Mouse (Mus musculus): Measurements from ENCODE around the gene Filip1l. TPM values are rescaled to one million over a fixed set of nuclear protein-coding genes. Genes with fewer than 3 reads are reported as not detected.

The Filip1l gene
- polyA plus RNA-seq (2016; fragmentation: Nextera tagmentation; extraction: Ambion mirVana): 25.5 and 30.4 TPM in 2 replicates

DNA sequence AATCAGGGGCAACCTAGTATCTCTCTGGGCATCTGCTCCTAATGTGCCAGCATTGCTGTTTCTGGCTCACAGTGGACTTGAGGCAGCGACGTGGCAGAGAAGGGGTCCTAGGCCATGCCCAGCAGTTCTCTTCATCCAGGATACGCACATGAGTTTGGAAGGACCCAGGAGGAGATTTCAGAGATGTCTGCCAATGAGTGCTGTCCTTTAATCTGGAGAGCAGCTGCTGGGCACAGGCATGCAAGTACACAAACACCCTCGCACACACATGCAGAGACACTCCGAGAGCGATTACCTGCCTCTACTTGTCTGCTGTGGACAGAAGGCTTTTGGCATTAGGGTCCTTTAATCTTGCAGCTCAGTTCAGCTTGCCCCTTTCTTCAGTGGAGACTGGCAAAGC, at the start of gene Filip1l:
TSS of gene Filip1l (plus strand) at position 343 of the 400 bp plus-strand sequence.
- Histone ChIP-seq H3K4me2 (no peak within 1 kb of the TSS), H3K9ac (replicated peaks) (no peak within 1 kb of the TSS), H3K36me3 (no peaks in the 10 kb centered on the region), H3K27ac (peak within 1 kb of the TSS; percentile 41; the same call in 1 of the 2 replicates), H3K9me3 (no peaks in the 10 kb centered on the region), H3K27me3 (no peaks in the 10 kb centered on the region), H3K4me3 (replicated peaks) (no peak within 1 kb of the TSS), H3K4me1 (replicated peaks) (peaks cover 28% of the 10 kb centered on the region)
- ATAC-seq (ENCODE audit: insufficient number of reproducible peaks, insufficient read depth, low FRiP score, low TSS enrichment, low read depth): no peak
- WGBS: 75% methylated on average over 6 of the region's 6 CpGs

DNA sequence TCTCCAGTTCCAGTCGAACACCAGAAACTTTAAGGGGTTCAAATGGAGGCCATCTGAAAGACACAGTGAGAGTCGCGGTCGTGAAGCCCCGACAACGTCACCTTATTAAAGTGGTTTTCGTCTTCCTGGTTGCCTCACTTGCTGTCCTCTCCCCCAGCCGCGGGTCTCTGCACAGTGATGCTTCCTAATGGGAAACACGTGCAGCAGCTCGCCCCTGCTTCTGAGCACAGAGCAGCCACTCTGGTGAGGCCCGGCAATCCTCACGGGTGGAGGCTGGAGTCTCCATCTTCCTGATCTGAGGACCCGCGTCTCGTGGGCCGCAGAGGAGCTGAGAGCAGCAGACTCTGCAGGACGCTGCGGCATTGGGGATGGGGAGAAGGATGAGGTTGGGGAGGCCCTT, 49.2 kb upstream of the Filip1l start:
- peak overlapping the region; percentile 26 for H3K4me3 ChIP-seq (replicated peaks)
- H3K4me2 ChIP-seq: peak overlapping the region; percentile 52
- H3K4me1 ChIP-seq (replicated peaks): peaks cover 36% of the 10 kb centered on the region
- WGBS: 14% methylated on average over 19 of the region's 19 CpGs
- H3K27me3 ChIP-seq: peaks cover 10% of the 10 kb centered on the region; the same call in 1 of the 2 replicates
- H3K27ac ChIP-seq: peak overlapping the region; percentile 62; the same call in 1 of the 2 replicates
- peak; percentile 69; the same call in 1 of the 2 replicates for ATAC-seq (ENCODE audit: insufficient number of reproducible peaks, insufficient read depth, low FRiP score, low TSS enrichment, low read depth)
- no peaks in the 10 kb centered on the region for H3K9me3 ChIP-seq
- no peaks in the 10 kb centered on the region for H3K36me3 ChIP-seq
- H3K9ac ChIP-seq (replicated peaks): no peak overlapping the region

DNA sequence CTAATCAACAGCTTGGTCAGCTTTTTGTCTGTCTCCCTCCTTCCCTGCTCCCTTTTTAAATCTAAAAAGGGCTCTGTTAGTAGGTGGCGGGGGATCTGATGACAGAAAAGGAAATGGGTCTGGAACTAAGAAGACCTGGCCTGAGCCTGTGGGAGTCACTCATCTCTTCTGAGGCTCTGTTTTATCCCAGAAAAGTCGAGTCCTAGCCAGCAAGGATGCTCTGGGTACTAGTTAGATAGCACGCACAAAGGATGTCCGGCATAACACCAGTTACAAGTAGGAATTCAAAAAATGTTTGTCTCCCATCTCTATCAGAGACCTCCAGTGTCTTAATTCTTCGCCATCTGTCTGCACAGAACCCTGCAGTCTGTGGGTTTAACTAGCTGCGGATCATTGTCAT, 47.4 kb upstream of the Filip1l start:
- Histone ChIP-seq H3K4me3 (replicated peaks) (no peak overlapping the region), H3K9me3 (no peaks in the 10 kb centered on the region), H3K27ac (no peak overlapping the region), H3K36me3 (no peaks in the 10 kb centered on the region), H3K9ac (replicated peaks) (no peak overlapping the region), H3K27me3 (peaks cover 4% of the 10 kb centered on the region; the same call in 1 of the 2 replicates), H3K4me1 (replicated peaks) (peaks cover 43% of the 10 kb centered on the region), H3K4me2 (no peak overlapping the region)
- no peak for ATAC-seq (ENCODE audit: insufficient number of reproducible peaks, insufficient read depth, low FRiP score, low TSS enrichment, low read depth)
- WGBS: 74% methylated on average over 6 of the region's 6 CpGs

DNA sequence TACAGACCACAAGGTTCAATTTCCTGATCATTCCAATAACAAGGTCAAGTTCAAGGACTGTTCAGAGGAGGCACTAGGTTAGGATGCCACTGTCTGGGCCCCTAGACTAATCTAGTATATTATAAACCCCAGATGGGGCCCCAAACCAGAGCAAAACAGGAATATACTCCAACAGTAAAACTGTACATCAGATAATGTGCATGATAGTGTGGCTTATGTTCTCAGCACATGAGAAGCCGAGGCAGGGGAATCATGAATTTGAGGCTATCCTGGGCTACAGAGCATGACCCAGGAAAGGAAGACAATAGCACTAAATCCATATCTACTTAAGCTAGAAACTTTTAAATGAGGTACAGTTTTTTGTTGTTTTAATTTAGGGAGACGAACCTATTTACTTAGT, 40.8 kb upstream of the Filip1l start:
- 88% methylated on average over 2 of the region's 2 CpGs for WGBS
- H3K9ac ChIP-seq (replicated peaks): no peak overlapping the region
- H3K9me3 ChIP-seq: no peaks in the 10 kb centered on the region
- no peak overlapping the region for H3K4me2 ChIP-seq
- H3K36me3 ChIP-seq: no peaks in the 10 kb centered on the region
- H3K27me3 ChIP-seq: no peaks in the 10 kb centered on the region
- H3K4me1 ChIP-seq (replicated peaks): peaks cover 17% of the 10 kb centered on the region
- H3K4me3 ChIP-seq (replicated peaks): no peak overlapping the region
- ATAC-seq (ENCODE audit: insufficient number of reproducible peaks, insufficient read depth, low FRiP score, low TSS enrichment, low read depth): no peak
- H3K27ac ChIP-seq: no peak overlapping the region

DNA sequence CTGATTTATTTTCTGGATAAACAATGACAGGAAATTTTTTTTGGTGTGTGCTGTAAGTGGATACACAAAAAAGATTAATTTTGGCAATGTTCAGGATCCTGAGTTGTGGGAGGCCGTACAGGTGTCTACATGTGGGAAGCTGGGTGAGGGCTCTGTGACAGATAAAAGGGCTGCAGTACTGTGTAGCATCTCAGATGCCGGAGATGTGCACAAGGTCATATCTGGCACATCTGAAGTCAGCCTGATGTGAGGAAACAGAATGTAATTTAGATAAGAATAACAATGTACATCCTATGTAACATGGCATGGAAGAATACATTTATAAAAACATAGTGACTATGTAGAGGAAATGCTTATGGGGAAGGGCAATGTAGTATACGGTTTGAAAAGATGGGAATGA, 39.4 kb upstream of the Filip1l start:
- Histone ChIP-seq H3K27ac (no peak overlapping the region), H3K4me3 (replicated peaks) (no peak overlapping the region), H3K27me3 (no peaks in the 10 kb centered on the region), H3K4me2 (no peak overlapping the region), H3K9me3 (no peaks in the 10 kb centered on the region), H3K9ac (replicated peaks) (no peak overlapping the region), H3K36me3 (no peaks in the 10 kb centered on the region), H3K4me1 (replicated peaks) (peaks cover 22% of the 10 kb centered on the region)
- no peak for ATAC-seq (ENCODE audit: insufficient number of reproducible peaks, insufficient read depth, low FRiP score, low TSS enrichment, low read depth)
- WGBS: 94% methylated on average over 3 of the region's 3 CpGs

DNA sequence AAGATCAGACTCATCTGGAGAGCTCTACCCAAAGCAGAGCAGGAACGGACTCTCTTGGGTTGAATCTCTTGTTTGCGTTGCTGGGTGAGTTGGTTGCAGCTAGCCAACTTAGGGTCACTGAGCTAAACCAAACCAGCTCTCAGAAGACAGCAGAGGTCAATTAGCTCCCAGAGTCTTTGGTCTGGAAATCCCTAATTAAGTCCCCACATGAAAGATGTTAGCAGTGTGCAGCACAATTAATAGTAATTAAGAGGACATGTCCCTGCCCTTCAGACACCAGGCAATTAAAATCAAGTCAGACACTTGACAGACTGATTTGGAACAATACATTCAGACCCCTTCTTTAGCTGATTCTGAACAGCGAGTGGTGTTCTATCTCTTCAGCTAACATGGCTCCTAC, 38.7 kb upstream of the Filip1l start:
- no peak overlapping the region for H3K9ac ChIP-seq (replicated peaks)
- H3K36me3 ChIP-seq: no peaks in the 10 kb centered on the region
- WGBS: 61% methylated on average over 3 of the region's 3 CpGs
- H3K27me3 ChIP-seq: no peaks in the 10 kb centered on the region
- ATAC-seq (ENCODE audit: insufficient number of reproducible peaks, insufficient read depth, low FRiP score, low TSS enrichment, low read depth): no peak
- no peak overlapping the region for H3K4me3 ChIP-seq (replicated peaks)
- no peak overlapping the region for H3K27ac ChIP-seq
- H3K4me1 ChIP-seq (replicated peaks): peaks cover 17% of the 10 kb centered on the region; the same call in 1 of the 2 replicates
- H3K4me2 ChIP-seq: no peak overlapping the region
- H3K9me3 ChIP-seq: no peaks in the 10 kb centered on the region

DNA sequence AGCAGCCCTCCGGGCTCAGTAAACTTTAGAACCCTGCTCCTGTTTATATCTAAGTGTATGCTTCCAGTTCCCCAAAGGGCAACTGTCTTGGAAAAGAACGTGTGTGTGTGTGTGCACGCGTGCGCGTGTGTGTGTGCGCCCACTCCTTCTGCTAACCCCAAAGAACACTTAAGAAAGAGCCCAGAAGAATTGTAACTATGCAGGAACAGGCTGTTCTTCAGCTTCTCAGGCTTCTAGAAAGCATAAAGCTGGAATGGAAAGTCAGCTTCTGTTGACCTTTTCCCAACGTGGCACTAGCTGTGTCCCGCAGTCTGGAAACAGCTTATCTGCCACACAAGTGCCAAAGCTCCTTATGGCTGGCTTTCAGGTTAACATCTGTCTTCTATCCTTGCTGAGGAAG, 37.9 kb upstream of the Filip1l start:
- Histone ChIP-seq H3K4me2 (no peak overlapping the region), H3K9ac (replicated peaks) (no peak overlapping the region), H3K4me1 (replicated peaks) (peaks cover 13% of the 10 kb centered on the region; the same call in 1 of the 2 replicates), H3K4me3 (replicated peaks) (no peak overlapping the region), H3K36me3 (no peaks in the 10 kb centered on the region), H3K27me3 (no peaks in the 10 kb centered on the region), H3K9me3 (peaks cover 6% of the 10 kb centered on the region; the same call in 1 of the 2 replicates), H3K27ac (no peak overlapping the region)
- no peak for ATAC-seq (ENCODE audit: insufficient number of reproducible peaks, insufficient read depth, low FRiP score, low TSS enrichment, low read depth)
- 88% methylated on average over 9 of the region's 9 CpGs for WGBS

DNA sequence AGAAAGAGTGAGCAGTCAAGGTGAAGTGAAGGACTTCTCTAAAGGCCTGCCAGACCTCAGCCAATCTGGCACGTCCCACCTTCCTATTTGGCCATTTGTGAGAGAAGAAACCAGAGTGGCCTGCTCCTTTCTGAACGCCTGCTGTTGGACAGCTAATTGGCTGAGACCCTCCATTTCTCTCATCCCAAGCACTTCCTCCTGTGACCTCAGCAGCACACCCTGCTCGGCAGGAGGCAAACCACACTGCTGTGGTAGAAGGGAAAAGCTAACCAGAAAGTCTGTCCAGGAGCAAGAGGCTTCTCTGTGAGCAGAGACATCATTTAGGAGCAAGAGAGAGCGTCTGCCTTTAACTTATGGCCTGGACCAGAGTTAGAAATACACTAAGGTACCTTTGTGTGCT, 35.8 kb upstream of the Filip1l start:
- WGBS: 68% methylated on average over 4 of the region's 4 CpGs

DNA sequence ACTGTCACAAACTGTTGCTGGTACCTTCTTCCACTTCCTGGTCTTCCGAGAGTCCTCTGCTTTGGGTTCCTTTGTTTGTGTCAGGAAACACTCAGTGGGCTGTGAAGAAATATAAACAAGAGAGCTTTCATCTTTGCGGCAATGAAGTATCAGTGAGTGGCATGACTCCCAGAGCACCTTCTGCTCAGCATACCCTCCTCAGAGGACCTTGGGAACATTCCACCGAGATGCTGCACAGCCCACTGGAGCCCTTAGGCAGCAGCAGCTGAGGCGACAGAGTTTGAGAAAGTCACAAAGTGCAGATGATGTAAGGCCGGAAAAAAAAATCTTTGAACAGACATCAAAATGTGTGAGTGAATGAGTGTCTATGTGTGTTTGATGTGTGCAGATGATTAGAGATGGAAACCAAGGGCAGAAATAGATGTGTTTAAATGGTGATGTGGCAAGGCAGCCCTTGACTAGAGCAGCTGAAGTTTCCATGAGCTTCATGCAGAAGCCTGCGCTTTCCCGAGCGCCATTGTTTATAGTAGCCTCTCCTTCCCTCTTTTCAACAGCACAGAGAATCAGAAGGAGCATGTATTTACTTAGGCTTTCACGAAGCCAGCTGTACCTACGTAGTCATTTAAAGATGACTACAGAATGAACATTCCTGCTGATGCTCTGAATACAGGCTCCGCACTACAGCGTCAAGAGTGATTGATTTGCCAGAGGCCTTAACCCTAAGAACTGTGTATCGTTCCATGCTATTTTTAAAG, 34.8 kb upstream of the Filip1l start:
- ATAC-seq (ENCODE audit: insufficient number of reproducible peaks, insufficient read depth, low FRiP score, low TSS enrichment, low read depth): no peak
- peaks cover 13% of the 10 kb centered on the region; the same call in 1 of the 2 replicates for H3K4me1 ChIP-seq (replicated peaks)
- H3K36me3 ChIP-seq: no peaks in the 10 kb centered on the region
- no peak overlapping the region for H3K4me3 ChIP-seq (replicated peaks)
- peaks cover 14% of the 10 kb centered on the region for H3K9me3 ChIP-seq
- H3K9ac ChIP-seq (replicated peaks): no peak overlapping the region
- H3K27ac ChIP-seq: no peak overlapping the region
- WGBS: 51% methylated on average over 13 of the region's 13 CpGs
- H3K27me3 ChIP-seq: no peaks in the 10 kb centered on the region
- no peak overlapping the region for H3K4me2 ChIP-seq

More for the DNA sequence above, 35.8 kb upstream of the Filip1l start:
- Histone ChIP-seq H3K4me1 (replicated peaks) (peaks cover 13% of the 10 kb centered on the region; the same call in 1 of the 2 replicates), H3K9ac (replicated peaks) (no peak overlapping the region), H3K27ac (no peak overlapping the region), H3K4me2 (no peak overlapping the region), H3K27me3 (no peaks in the 10 kb centered on the region), H3K36me3 (no peaks in the 10 kb centered on the region), H3K4me3 (replicated peaks) (no peak overlapping the region), H3K9me3 (peaks cover 14% of the 10 kb centered on the region)
- no peak for ATAC-seq (ENCODE audit: insufficient number of reproducible peaks, insufficient read depth, low FRiP score, low TSS enrichment, low read depth)

DNA sequence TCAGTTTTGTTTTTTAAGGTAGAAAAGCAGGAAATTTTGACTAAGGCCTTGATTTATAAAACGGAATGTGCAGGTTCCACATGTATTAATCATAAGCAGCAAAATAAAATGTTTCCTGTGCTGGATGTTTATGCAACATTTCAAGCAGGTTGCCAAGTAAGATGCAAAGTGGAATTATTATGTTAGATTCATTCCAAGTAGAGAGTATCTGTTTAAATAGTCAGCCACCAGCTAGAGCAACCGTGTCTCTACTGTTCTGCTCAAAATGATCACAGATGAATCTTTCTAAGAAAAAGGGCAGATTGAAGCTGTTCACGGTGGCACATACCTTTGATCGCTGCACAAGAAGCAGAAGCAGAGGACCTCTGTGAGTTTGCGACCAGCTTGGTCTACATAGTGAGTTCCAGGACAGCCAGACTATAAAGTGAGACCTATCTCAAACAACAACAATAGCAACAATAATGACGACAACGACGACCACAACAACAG, 34.2 kb upstream of the Filip1l start:
- peaks cover 14% of the 10 kb centered on the region for H3K9me3 ChIP-seq
- H3K4me2 ChIP-seq: no peak overlapping the region
- H3K27me3 ChIP-seq: no peaks in the 10 kb centered on the region
- no peak overlapping the region for H3K4me3 ChIP-seq (replicated peaks)
- H3K36me3 ChIP-seq: no peaks in the 10 kb centered on the region
- peaks cover 13% of the 10 kb centered on the region; the same call in 1 of the 2 replicates for H3K4me1 ChIP-seq (replicated peaks)
- no peak overlapping the region for H3K27ac ChIP-seq
- no peak overlapping the region for H3K9ac ChIP-seq (replicated peaks)
- 75% methylated on average over 8 of the region's 8 CpGs for WGBS
- ATAC-seq (ENCODE audit: insufficient number of reproducible peaks, insufficient read depth, low FRiP score, low TSS enrichment, low read depth): no peak

DNA sequence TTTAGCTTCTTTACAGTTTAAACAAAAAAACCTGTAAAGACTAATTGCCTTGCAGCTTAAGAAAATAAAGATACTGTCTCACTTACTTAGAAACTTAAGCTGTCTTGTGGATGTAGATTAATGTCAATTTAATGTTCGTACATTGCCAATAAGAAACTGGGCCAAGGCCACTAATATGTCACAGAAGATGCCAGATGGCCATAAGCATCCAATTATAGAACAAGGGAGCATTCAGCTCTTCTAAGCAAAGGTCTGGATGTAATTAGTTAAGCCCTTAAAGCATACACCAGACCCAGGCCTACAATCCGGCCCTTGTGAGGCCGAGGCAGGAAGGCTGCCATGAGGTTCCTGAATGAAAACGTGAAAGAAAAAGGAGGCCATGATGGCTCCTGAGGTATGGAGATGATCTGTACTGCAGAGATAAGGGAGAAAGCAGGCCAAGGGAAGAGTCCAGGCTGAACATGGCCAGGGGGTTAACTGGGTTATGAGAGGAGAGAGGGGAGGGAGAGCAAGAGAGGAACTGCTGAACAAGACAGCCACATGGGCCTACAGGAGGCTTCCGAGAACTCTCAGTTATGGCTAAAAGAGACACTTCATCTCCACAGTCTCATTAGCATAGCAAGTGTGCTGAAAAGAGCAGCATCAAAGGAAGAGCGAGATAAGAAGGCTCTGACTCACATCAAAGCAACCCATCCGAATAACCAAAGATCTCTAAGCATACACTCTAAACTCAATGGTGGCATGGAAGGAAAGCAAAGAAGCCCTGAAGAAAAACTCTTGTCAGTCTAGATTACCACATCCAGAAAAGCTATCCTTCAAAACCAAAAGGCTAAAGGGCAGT, 33.4 kb upstream of the Filip1l start:
- Histone ChIP-seq H3K36me3 (no peaks in the 10 kb centered on the region), H3K9me3 (peaks cover 14% of the 10 kb centered on the region), H3K4me1 (replicated peaks) (peaks cover 13% of the 10 kb centered on the region; the same call in 1 of the 2 replicates), H3K4me2 (no peak overlapping the region), H3K27ac (no peak overlapping the region), H3K27me3 (no peaks in the 10 kb centered on the region), H3K9ac (replicated peaks) (no peak overlapping the region), H3K4me3 (replicated peaks) (no peak overlapping the region)
- no peak for ATAC-seq (ENCODE audit: insufficient number of reproducible peaks, insufficient read depth, low FRiP score, low TSS enrichment, low read depth)
- WGBS: 57% methylated on average over 7 of the region's 7 CpGs

Measured in limb, embryonic 12.5 days (tissue).